In genomic region chr7:134501079-134501478, GRCm38 (mm10) we compare ENCODE assay signal across 13 mouse cellular contexts.
A peak's percentile ranks its signal among the peaks of the same experiment; 100 is the strongest.
DNase-seq lines count a peak whose midpoint lies in the region; ATAC-seq and TF ChIP-seq lines count a peak whose summit lies in the region.
"Had no signal": no experiment of that assay in that cellular context is flagged by ENCODE, and none has a peak within 500 bp of the region (broad histone marks: within the 10 kb centered on the region; RNA-seq: fewer than 3 reads in every experiment).

No protein-coding gene starts in this region.

- peak overlapping the region; percentile 64 for H3K27ac ChIP-seq in layer of hippocampus, adult 2 months
- H3K27ac ChIP-seq in forebrain, embryonic 16.5 days (ENCODE audit: low read length): no peak overlapping the region
- H3K27ac ChIP-seq in liver, embryonic 11.5 days (ENCODE audit: low read depth, low read length): no peak overlapping the region

- H3K4me1 ChIP-seq in forebrain, embryonic 16.5 days (replicated peaks; ENCODE audit: control insufficient read depth, insufficient read depth, low read length): no peaks in the 10 kb centered on the region
- H3K4me1 ChIP-seq in liver, embryonic 11.5 days (replicated peaks; ENCODE audit: control insufficient read depth, insufficient read depth, low read length): no peaks in the 10 kb centered on the region

- no peaks in the 10 kb centered on the region for H3K36me3 ChIP-seq in forebrain, embryonic 16.5 days (ENCODE audit: control insufficient read depth, insufficient read depth)
- no peaks in the 10 kb centered on the region for H3K36me3 ChIP-seq in liver, embryonic 11.5 days (ENCODE audit: control insufficient read depth, insufficient read depth, low read length)

- WGBS in forebrain, embryonic 16.5 days: 3% methylated on average over 1 of the region's 1 CpGs
- 38% methylated on average over 1 of the region's 1 CpGs for WGBS in liver, embryonic 11.5 days

- DNase-seq in layer of hippocampus, adult 2 months (ENCODE audit: low spot score in 2 of 2): peak in 1 of 2 experiments; percentile 29
- no peak for DNase-seq in layer of hippocampus, postnatal 10 days (ENCODE audit: low spot score in 2 of 2)
- DNase-seq in 3T3-L1 (ENCODE audit: low read depth, low spot score): peak; percentile 7
- DNase-seq in Muller cell, postnatal 12 days (ENCODE audit: inconsistent ontology term): peak; percentile 7
- no peak for DNase-seq in liver, embryonic 11.5 days (ENCODE audit: low spot score)
- DNase-seq: gastrocnemius, postnatal 25 days; heart, postnatal 10 days; kidney, adult 8-10 months; lung, adult 18-20 months; right cerebral cortex, postnatal 14 days had no signal

- no peak overlapping the region for H3K4me2 ChIP-seq in forebrain, embryonic 16.5 days (ENCODE audit: low read length)
- no peak overlapping the region for H3K4me2 ChIP-seq in liver, embryonic 11.5 days

- H3K9me3 ChIP-seq in forebrain, embryonic 16.5 days (ENCODE audit: control insufficient read depth, low read length): no peaks in the 10 kb centered on the region
- H3K9me3 ChIP-seq in liver, embryonic 11.5 days (ENCODE audit: control insufficient read depth, low read length): no peaks in the 10 kb centered on the region

- H3K9ac ChIP-seq in forebrain, embryonic 16.5 days (replicated peaks; ENCODE audit: low read depth, low read length): no peak overlapping the region
- H3K9ac ChIP-seq in liver, embryonic 11.5 days (ENCODE audit: low read depth, low read length): no peak overlapping the region

- peak; percentile 40; the same call in 1 of the 2 replicates for ATAC-seq in forebrain, embryonic 16.5 days
- ATAC-seq in liver, embryonic 11.5 days (replicated peaks; ENCODE audit: low FRiP score): no peak
- ATAC-seq in erythroblast, adult 5-6 weeks (replicated peaks; ENCODE audit: low FRiP score, poor library complexity, severe bottlenecking): no peak

- H3K4me3 ChIP-seq in layer of hippocampus, adult 2 months: no peak overlapping the region
- no peak overlapping the region for H3K4me3 ChIP-seq in forebrain, embryonic 16.5 days (replicated peaks; ENCODE audit: low read length)
- H3K4me3 ChIP-seq in liver, embryonic 11.5 days (ENCODE audit: low read depth, low read length): no peak overlapping the region
- H3K4me3 ChIP-seq: erythroblast, embryonic 14.5 days had no signal

- no peak for TF ChIP-seq CTCF in layer of hippocampus, adult 2 months (conservative IDR thresholded peaks at IDR 0.05)

- no peaks in the 10 kb centered on the region for H3K27me3 ChIP-seq in forebrain, embryonic 16.5 days (replicated peaks; ENCODE audit: control insufficient read depth, insufficient read depth, low read length)
- no peaks in the 10 kb centered on the region for H3K27me3 ChIP-seq in liver, embryonic 11.5 days (replicated peaks; ENCODE audit: control insufficient read depth, insufficient read depth, low read length)

Comparison
In these comparisons a context has a peak if more than half of its experiments do, and no peak if none do; other contexts are left out.
1. DNase-seq: peak in 3T3-L1 (single experiment) and Muller cell, postnatal 12 days (single experiment); none in layer of hippocampus, postnatal 10 days (0 of 2) and liver, embryonic 11.5 days (single experiment).